Mouse (Mus musculus) pancreas, adult 10 weeks (tissue): ENCODE results near the gene Inha. TPM values are rescaled to one million over a fixed set of nuclear protein-coding genes. Genes with fewer than 3 reads are reported as not detected.

Experiments
- polyA plus RNA-seq: library from polyadenylated mRNA; stranded (reverse); fragments of 350-450 nt; fragmentation: Illumina TruSeq; extraction: RNeasy Lipid Tissue Mini Kit (QIAGEN cat#74804); gene quantifications from one replicate; pipeline ENCODE4 v1.2.3, GENCODE M21; 2015; ENCODE audit warnings: low read depth, low replicate concordance; ENCODE audit not compliant: insufficient read depth

The Inha gene
- polyA plus RNA-seq = 6.6 TPM

DNA sequence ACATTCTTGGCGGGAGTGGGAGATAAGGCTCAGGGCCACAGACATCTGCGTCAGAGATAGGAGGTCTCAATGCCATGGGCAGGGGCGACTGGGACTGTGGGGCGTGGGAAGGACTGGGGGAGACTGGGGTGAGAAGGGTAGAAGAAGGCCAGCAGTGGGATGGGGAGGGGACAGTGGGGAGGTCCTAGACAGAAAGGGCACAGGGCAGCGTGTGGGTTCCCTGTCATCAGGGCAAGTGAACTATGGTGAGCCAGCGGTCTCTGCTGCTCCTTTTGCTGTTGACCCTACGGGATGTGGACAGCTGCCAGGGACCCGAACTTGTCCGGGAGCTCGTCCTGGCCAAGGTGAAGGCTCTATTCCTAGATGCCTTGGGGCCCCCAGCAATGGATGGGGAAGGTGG lies at the start of gene Inha:
Inha (plus strand) TSS at position 72 of the 400 bp plus-strand sequence.

DNA sequence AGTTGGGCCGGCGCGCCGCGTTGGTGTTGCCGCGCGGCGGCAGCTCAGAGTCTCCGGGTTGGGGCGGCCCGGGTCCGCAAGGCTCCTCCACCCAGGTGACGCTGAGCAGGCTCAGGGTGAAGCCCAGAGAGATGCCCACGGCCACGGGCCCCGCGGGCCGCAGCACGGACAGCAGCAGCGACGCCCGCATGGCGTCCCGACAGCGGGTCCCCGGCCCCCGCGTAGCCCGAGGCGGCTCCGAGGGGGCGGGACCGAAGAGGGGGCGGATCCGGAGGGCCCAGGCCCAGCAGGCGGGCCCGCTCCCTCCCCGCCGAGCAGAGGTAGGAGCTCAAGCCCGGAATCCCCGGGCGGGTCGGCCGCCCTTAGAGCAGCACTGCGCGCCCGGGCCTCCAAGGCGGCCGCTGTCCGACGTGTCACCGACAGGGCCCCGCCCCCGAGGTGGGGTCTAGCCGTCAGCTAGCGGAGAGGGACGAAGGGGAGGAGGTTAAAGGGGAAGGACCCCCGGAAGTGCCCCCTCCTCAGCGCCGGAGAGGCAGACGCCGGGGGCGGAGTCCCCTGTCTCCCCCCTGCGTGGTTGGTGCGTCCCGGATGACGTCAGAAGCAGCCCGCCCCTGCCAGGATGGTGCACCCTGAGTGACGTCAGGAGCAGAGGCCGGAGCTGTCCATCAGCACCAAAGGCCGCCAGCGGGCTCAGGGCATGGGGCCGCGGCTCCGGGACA lies 27.8 kb upstream of the Inha start, which contains the start of the genes Chpf and Tmem198:
Chpf (minus strand) TSS at position 392 of the 719 bp plus-strand sequence.
Tmem198 (plus strand) TSS at position 617 of the 719 bp plus-strand sequence.

DNA sequence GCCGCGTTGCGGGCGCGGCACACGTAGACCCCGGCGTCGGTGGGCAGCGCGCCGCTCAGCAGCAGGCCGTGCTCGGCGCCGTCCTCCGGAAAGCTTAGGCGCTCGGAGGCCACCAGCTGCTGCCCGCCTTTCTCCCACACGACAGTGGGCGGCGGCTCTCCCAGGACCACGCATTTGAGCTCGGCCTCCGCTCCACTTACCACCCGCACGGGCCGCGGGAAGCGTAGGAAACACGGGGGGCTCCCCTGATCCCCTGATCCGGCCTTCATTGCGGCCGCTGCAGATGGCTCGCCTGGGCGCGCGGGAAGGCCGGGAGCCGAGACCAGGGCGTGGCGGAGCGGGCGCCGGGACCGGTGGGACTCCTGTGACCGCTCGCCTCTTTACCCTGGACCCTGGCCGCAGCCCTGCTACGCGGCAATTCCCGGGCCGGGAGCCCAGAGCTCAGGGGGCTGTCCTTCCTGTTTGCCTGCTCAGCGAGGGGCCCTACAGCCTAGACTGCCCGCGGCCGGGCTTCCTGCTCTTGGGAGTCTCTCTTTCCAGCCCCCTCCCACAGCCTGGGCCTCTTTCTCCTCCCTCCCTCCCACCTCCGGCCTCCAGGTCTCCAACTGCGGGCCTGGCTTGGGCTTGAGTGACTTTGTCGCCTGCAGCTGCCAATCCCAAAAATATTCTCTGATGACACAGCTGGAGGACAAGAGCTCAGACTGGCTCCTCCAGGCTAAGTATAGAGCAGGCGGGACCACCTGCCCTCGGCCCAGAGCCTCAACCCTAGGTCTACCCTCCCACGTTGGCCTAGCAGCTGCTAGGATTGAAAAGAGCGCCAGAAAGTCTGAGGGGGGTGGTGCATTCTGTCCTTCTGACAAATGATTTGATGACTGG lies 683 bp upstream of the Inha start, which contains the start of gene Obsl1:
Obsl1 (minus strand) TSS at position 497 of the 876 bp plus-strand sequence.

DNA sequence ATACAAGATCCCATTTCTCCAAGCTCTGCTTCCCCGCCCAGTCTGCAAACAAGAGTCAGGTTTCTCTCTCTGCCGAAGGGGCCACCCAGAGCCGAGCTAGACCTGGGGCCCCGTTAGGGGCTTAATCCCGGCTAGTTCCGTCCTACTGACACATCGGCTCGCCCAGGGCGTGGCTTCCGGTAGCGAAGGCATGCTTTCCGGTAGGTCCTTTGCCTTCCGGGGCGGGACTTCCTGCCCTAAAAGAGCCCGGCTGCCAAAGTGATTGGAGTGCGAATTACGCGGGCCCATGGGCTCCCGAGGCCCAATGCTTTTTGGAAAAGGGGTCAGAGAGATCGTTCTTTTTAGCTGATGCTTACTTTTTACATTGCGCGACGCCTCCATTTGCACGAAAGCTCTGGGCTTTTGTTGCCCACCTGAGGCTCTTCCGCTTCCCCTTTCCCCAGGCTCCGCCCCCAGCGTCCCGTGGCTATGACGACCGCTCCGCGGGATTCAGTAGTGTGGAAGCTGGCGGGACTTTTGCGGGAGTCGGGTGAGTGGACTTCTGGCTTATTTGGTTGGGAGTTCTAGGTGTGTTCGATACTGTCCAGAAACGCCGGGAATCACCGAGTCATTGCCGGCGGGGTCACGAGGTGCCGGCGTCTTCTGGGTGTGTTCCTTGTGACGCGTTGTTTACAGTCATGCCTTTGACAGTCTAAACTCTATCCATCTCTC lies 14.6 kb downstream of the Inha start, which contains the start of gene Stk11ip:
Stk11ip (plus strand) TSS at position 209 of the 711 bp plus-strand sequence.

DNA sequence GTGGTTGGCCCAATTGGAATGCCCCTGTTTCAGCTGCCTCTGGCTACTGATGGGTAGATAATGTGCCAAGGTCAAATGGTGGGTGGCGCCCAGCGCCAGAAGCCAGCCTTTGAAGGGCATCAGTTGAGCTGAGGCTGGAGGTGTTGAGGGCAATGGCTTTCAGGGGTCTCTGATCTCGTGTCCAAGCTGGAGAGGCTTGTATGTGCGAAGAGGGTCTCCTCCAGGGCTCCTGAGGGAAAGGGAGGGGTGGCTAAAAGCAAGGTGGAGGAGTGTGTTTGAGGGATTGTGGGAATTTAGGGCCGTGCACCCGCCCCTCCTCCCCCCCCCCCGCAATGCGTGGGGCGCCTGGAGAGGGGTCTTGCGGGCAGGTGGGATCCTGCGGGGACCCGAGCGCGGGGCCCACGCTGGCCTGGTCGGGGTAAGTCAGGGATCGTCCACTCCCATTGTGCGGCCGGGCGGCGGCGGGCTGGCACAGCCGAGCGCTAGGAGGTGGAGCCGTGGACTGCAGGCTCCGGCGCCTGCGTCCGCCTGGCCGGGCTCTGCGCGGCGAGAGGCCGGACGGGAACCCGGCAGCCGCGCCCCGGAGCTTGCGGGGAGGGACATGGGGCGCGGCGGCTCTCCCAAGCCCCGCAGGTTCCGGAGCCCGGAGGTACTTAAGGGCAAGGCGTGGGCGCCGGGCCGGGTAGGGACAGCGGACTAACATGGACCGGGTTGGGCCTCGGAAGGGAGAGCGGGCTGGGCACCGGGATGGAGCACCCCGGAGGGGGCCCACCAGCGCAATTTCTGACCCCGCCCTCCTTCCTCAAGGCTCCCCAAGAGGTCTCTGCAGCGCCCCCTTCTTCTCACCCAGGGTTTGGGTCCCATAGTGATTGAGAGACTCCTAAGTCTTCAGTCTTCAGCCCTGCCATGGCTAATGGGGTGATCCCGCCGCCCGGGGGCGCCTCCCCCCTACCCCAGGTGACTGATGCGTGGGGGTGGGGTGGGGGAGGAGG lies 39.4 kb downstream of the Inha start, which contains the start of gene Slc4a3:
Slc4a3 (plus strand) TSS at position 302 of the 992 bp plus-strand sequence.

Other genes starting within 250 kb of the Inha start
- gene Ptprn, start 242.6 kb upstream of the Inha start, polyA plus RNA-seq = 16.1 TPM
- 153 TPM for gene Resp18, start 228.7 kb upstream of the Inha start, polyA plus RNA-seq
- gene Dnpep, start 189.1 kb upstream of the Inha start, polyA plus RNA-seq = 22.2 TPM
- gene Des, start 146.7 kb upstream of the Inha start, polyA plus RNA-seq = 10.5 TPM
- gene Speg, start 131.8 kb upstream of the Inha start, polyA plus RNA-seq = 4.0 TPM
- gene Gmppa, start 71.1 kb upstream of the Inha start, polyA plus RNA-seq = 102 TPM
- gene Asic4, start 56.6 kb upstream of the Inha start, polyA plus RNA-seq = not detected
- gene Chpf, start 27.8 kb upstream of the Inha start, polyA plus RNA-seq = 8.8 TPM
- gene Tmem198, start 27.5 kb upstream of the Inha start, polyA plus RNA-seq = 0.55 TPM
- gene Obsl1, start 625 bp upstream of the Inha start, polyA plus RNA-seq = 5.5 TPM
- 4.8 TPM for gene Stk11ip, start 14.5 kb downstream of the Inha start, polyA plus RNA-seq
- 6.9 TPM for gene Slc4a3, start 39.2 kb downstream of the Inha start, polyA plus RNA-seq